Mouse (Mus musculus) kidney, adult 2 months (tissue): ENCODE data around the gene Tmcc1.

Source experiments
- CTCF ChIP-seq: fragments of 200-500 bp; conservative IDR thresholded peaks from 2 replicates; pipeline ENCODE4 v1.5.1; 2011; ENCODE audit warnings: low read depth, mild to moderate bottlenecking, control low read depth, low read length, moderate library complexity, mixed read lengths; ENCODE audit not compliant: insufficient read depth, insufficient read length
- POLR2A ChIP-seq: fragments of 200-500 bp; IDR thresholded peaks from one replicate; pipeline ENCODE4 v1.6.1; 2011; ENCODE audit warnings: low read depth, low read length, control low read depth

- TF ChIP-seq CTCF (no peak), POLR2A (no peak)
Observed at GRCm38 (mm10) chr6:115972083-115972764, 221.1 kb downstream of the Tmcc1 start.
